Mouse (Mus musculus): Measurements from ENCODE around the gene Tnc. TPM values are rescaled to one million over a fixed set of nuclear protein-coding genes. Genes with fewer than 3 reads are reported as not detected.

The Tnc gene
- polyA plus RNA-seq, 1 experiment from 2014 or later, result 36.4 TPM

DNA sequence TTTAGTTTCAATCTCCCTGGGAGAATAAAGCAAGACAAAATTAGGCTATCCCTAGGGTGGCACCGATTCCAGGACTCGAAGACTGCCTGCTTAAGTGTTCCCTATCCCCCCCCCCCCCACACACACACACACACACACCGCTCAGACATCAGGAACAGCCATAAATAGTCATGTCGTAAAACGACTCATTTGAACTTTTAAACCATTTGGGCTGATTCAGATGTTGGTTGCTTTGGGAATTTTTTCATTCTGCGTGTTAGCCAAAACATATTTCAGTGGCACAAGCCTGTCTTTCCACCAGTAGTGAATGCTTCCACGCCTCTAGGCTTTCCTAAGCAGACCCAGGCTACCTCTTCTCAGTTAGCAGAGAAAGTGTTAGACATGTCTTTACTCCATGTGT lies 1.4 kb upstream of the Tnc start:
- no peak overlapping the region for H3K4me2 ChIP-seq
- no peak overlapping the region for H3K9ac ChIP-seq
- H3K36me3 ChIP-seq (ENCODE audit: insufficient read depth), result no peaks in the 10 kb centered on the region
- H3K4me3 ChIP-seq (ENCODE audit: low read depth, low read length), result no peak overlapping the region
- H3K27ac ChIP-seq (ENCODE audit: low read depth), result no peak overlapping the region
- H3K9me3 ChIP-seq (ENCODE audit: low read depth, low read length), result no peaks in the 10 kb centered on the region
- WGBS, result 66% methylated on average over 7 of the region's 7 CpGs
- TF ChIP-seq CTCF (IDR thresholded peaks at IDR 0.05; ENCODE audit: low read depth), result no peak
- DNase-seq, result no peak
- 0 out of 2 replicates have a peak, but pooled peaks cover 5% of the 10 kb centered on the region for H3K27me3 ChIP-seq (ENCODE audit: insufficient read depth, low read length)
- no peaks in the 10 kb centered on the region for H3K4me1 ChIP-seq (ENCODE audit: insufficient read depth)
- no peak for ATAC-seq (ENCODE audit: insufficient read depth)

DNA sequence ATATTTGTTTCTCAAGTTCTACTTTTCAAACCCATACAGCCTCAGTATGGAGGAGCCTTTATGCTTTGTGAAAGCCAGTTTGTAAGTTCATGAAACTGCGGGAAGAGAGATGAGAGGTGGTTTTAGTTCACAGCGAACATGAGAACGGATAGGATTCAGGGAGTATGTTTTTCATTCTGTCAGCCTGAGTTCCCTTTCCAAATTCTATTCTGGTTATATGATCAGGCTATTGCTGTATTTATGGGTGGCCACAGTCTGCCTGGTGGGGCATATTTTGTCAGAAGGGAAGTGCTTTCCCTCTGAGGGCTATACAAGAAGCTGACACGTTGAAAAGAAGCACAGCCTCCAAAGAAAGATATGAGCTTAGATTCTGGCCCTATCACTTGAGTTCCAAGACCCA lies 2.9 kb downstream of the Tnc start:
- WGBS, result 64% methylated on average over 4 of the region's 4 CpGs
- DNase-seq, result no peak
- Histone ChIP-seq H3K4me1 (ENCODE audit: insufficient read depth) (no peaks in the 10 kb centered on the region), H3K27me3 (ENCODE audit: insufficient read depth, low read length) (0 out of 2 replicates have a peak, but pooled peaks cover 5% of the 10 kb centered on the region), H3K4me3 (ENCODE audit: low read depth, low read length) (no peak overlapping the region), H3K36me3 (ENCODE audit: insufficient read depth) (no peaks in the 10 kb centered on the region), H3K9me3 (ENCODE audit: low read depth, low read length) (no peaks in the 10 kb centered on the region), H3K27ac (ENCODE audit: low read depth) (no peak overlapping the region), H3K9ac (no peak overlapping the region), H3K4me2 (peak overlapping the region; percentile 18; the same call in 1 of the 2 replicates)
- no peak for TF ChIP-seq CTCF (IDR thresholded peaks at IDR 0.05; ENCODE audit: low read depth)
- ATAC-seq (ENCODE audit: insufficient read depth), result no peak

- DNase-seq, result no peak
Measured at GRCm38 (mm10) chr4:64043371-64043770, 3.4 kb downstream of the Tnc start.

DNA sequence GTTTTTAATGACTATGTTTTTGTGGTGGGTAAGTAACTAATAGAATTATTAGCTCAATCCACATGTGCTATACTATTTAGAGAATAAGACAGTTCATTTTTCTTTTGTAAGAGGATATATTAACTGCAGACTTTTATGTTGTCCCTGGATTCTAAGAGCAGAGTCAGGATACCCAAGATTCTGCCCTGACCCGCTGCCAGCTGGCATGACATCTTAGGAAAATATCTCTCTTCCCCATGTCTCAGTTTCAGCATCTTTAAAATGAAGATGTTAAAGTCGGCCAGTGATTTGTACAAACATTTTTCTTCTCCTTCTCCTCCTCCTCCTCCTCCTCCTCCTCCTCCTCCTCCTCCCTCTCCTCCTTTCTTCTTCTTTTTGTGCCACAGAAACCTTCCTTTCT lies 7.7 kb downstream of the Tnc start:
- DNase-seq (peak; percentile 47), ATAC-seq (ENCODE audit: insufficient read depth) (no peak)
- H3K36me3 ChIP-seq (ENCODE audit: insufficient read depth), result no peaks in the 10 kb centered on the region
- no peak overlapping the region for H3K27ac ChIP-seq (ENCODE audit: low read depth)
- H3K27me3 ChIP-seq (ENCODE audit: insufficient read depth, low read length), result no peaks in the 10 kb centered on the region
- H3K4me1 ChIP-seq (ENCODE audit: insufficient read depth), result no peaks in the 10 kb centered on the region
- H3K9ac ChIP-seq, result no peak overlapping the region
- H3K4me2 ChIP-seq, result no peak overlapping the region
- no peaks in the 10 kb centered on the region for H3K9me3 ChIP-seq (ENCODE audit: low read depth, low read length)
- no peak overlapping the region for H3K4me3 ChIP-seq (ENCODE audit: low read depth, low read length)
- WGBS, result 55% methylated on average over 2 of the region's 2 CpGs
- no peak for TF ChIP-seq CTCF (IDR thresholded peaks at IDR 0.05; ENCODE audit: low read depth)

More at GRCm38 (mm10) chr4:64043371-64043770, 3.4 kb downstream of the Tnc start:
- 74% methylated on average over 6 of the region's 6 CpGs for WGBS
- Histone ChIP-seq H3K4me2 (no peak overlapping the region; the same call in 1 of the 2 replicates), H3K9ac (no peak overlapping the region), H3K4me3 (ENCODE audit: low read depth, low read length) (no peak overlapping the region), H3K9me3 (ENCODE audit: low read depth, low read length) (no peaks in the 10 kb centered on the region), H3K27ac (ENCODE audit: low read depth) (no peak overlapping the region), H3K27me3 (ENCODE audit: insufficient read depth, low read length) (0 out of 2 replicates have a peak, but pooled peaks cover 5% of the 10 kb centered on the region), H3K36me3 (ENCODE audit: insufficient read depth) (no peaks in the 10 kb centered on the region), H3K4me1 (ENCODE audit: insufficient read depth) (no peaks in the 10 kb centered on the region)
- ATAC-seq (ENCODE audit: insufficient read depth), result no peak
- TF ChIP-seq CTCF (IDR thresholded peaks at IDR 0.05; ENCODE audit: low read depth), result no peak

GRCm38 (mm10) chr4:64037513-64037912 lies 9.3 kb downstream of the Tnc start:
- DNase-seq (peak; percentile 53), ATAC-seq (ENCODE audit: insufficient read depth) (peak; percentile 89)
- H3K9ac ChIP-seq, result no peak overlapping the region
- 65% methylated on average over 2 of the region's 2 CpGs for WGBS
- no peaks in the 10 kb centered on the region for H3K9me3 ChIP-seq (ENCODE audit: low read depth, low read length)
- H3K4me1 ChIP-seq (ENCODE audit: insufficient read depth), result no peaks in the 10 kb centered on the region
- TF ChIP-seq CTCF (IDR thresholded peaks at IDR 0.05; ENCODE audit: low read depth), result no peak
- no peak overlapping the region for H3K4me3 ChIP-seq (ENCODE audit: low read depth, low read length)
- H3K27me3 ChIP-seq (ENCODE audit: insufficient read depth, low read length), result no peaks in the 10 kb centered on the region
- no peak overlapping the region for H3K27ac ChIP-seq (ENCODE audit: low read depth)
- H3K36me3 ChIP-seq (ENCODE audit: insufficient read depth), result no peaks in the 10 kb centered on the region
- no peak overlapping the region for H3K4me2 ChIP-seq

- ATAC-seq (ENCODE audit: insufficient read depth) (no peak), DNase-seq (no peak)
- Histone ChIP-seq H3K4me2 (no peak overlapping the region), H3K27me3 (ENCODE audit: insufficient read depth, low read length) (no peaks in the 10 kb centered on the region), H3K4me3 (ENCODE audit: low read depth, low read length) (no peak overlapping the region), H3K9ac (no peak overlapping the region), H3K36me3 (ENCODE audit: insufficient read depth) (no peaks in the 10 kb centered on the region), H3K9me3 (ENCODE audit: low read depth, low read length) (no peaks in the 10 kb centered on the region), H3K4me1 (ENCODE audit: insufficient read depth) (0 out of 2 replicates have a peak, but pooled peaks cover under 1% of the 10 kb centered on the region), H3K27ac (ENCODE audit: low read depth) (no peak overlapping the region)
- 76% methylated on average over 1 of the region's 1 CpGs for WGBS
- no peak for TF ChIP-seq CTCF (IDR thresholded peaks at IDR 0.05; ENCODE audit: low read depth)
Measured at GRCm38 (mm10) chr4:64034724-64035123, 12.1 kb downstream of the Tnc start.

DNA sequence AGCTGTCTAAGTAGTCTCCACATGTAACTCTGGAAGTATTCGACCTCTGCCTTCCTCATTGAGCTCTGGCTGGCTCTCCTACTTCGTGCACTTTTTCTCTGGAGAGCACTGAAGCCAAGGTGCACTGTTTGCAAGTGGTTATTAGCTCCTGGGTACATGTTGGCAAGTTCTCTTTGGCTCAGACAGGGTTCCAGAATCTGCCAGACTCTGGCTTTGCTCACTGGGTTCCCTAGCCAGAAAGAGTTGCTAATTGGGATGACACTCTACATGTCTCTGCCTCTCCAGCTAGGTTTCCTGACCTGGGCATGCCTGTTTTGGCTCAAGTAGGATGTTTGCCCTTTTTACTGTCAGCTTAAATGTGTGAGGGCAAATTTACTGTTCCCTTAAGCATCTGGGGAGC lies 13.6 kb downstream of the Tnc start:
- TF ChIP-seq CTCF (IDR thresholded peaks at IDR 0.05; ENCODE audit: low read depth), result no peak
- no peak for ATAC-seq (ENCODE audit: insufficient read depth)
- WGBS, result 46% methylated on average over 2 of the region's 2 CpGs
- Histone ChIP-seq H3K9me3 (ENCODE audit: low read depth, low read length) (no peaks in the 10 kb centered on the region), H3K36me3 (ENCODE audit: insufficient read depth) (no peaks in the 10 kb centered on the region), H3K27ac (ENCODE audit: low read depth) (no peak overlapping the region), H3K4me3 (ENCODE audit: low read depth, low read length) (no peak overlapping the region), H3K4me2 (no peak overlapping the region), H3K27me3 (ENCODE audit: insufficient read depth, low read length) (no peaks in the 10 kb centered on the region), H3K4me1 (ENCODE audit: insufficient read depth) (0 out of 2 replicates have a peak, but pooled peaks cover 4% of the 10 kb centered on the region), H3K9ac (no peak overlapping the region)
- no peak for DNase-seq

GRCm38 (mm10) chr4:64029486-64029885 lies 17.3 kb downstream of the Tnc start:
- no peak overlapping the region for H3K4me3 ChIP-seq (ENCODE audit: low read depth, low read length)
- no peak for DNase-seq
- ATAC-seq (ENCODE audit: insufficient read depth), result no peak
- no peak overlapping the region for H3K9ac ChIP-seq
- no peaks in the 10 kb centered on the region for H3K36me3 ChIP-seq (ENCODE audit: insufficient read depth)
- no peaks in the 10 kb centered on the region for H3K9me3 ChIP-seq (ENCODE audit: low read depth, low read length)
- 0 out of 2 replicates have a peak, but pooled peaks cover 4% of the 10 kb centered on the region for H3K4me1 ChIP-seq (ENCODE audit: insufficient read depth)
- no peak for TF ChIP-seq CTCF (IDR thresholded peaks at IDR 0.05; ENCODE audit: low read depth)
- H3K27ac ChIP-seq (ENCODE audit: low read depth), result no peak overlapping the region
- no peak overlapping the region for H3K4me2 ChIP-seq
- WGBS, result 46% methylated on average over 1 of the region's 1 CpGs
- no peaks in the 10 kb centered on the region for H3K27me3 ChIP-seq (ENCODE audit: insufficient read depth, low read length)

Data from lung, embryonic 14.5 days (tissue).